Mouse (Mus musculus) bone marrow macrophage, adult 2 months (primary cell): ENCODE measurements around the gene Hcar1.

Experiments
- CTCF ChIP-seq: IDR thresholded peaks from 2 replicates; pipeline ENCODE4 v1.5.1; 2012; ENCODE audit warnings: low read depth, mild to moderate bottlenecking, low read length, moderate library complexity
- POLR2A ChIP-seq: IDR thresholded peaks from 2 replicates; pipeline ENCODE4 v1.6.1; 2012; ENCODE audit warnings: mild to moderate bottlenecking, low read depth, low read length, borderline replicate concordance

DNA sequence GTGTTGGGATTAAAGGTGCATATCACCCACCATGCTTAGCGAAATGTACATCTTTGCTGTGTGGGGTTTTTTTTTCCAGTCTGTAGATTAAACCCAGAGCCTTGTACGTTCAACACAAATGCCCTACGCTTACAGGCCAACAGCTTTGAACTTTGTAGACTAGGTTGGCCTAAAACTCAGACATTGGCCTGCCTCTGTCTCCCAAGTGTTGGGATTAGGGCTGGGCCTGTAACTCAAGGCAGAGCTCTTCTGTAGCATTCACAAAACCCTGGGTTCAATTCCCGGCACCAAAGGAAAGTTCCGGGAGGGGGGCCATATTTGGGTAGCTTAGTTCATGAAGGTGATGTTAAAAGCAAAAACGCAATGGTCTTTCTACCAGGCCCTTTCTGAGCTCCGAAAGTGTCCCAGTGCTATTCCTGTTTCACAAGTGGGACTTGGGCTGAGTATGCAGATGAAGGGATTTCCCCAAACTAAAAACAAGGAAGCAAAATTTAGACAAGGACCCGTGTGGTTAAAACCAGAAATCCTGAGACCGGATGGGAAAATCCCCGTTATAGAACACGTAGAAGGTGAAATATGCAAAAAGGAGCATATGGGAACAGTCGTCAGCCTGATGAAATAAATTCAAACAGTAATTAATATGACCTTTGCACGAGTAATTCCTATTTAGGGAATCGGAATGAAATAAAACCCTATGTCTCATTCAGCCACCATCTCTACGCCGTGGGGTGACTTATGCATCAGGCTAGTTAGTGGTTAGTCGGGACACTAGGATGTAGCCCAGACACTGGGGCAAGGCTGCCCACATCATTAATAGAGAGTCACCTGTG, 26.5 kb upstream of the Hcar1 start:
- TF ChIP-seq POLR2A: no peak
- TF ChIP-seq CTCF: no peak
